Mouse (Mus musculus): ENCODE results near the gene Pde8b.

Gene Pde8b

DNA sequence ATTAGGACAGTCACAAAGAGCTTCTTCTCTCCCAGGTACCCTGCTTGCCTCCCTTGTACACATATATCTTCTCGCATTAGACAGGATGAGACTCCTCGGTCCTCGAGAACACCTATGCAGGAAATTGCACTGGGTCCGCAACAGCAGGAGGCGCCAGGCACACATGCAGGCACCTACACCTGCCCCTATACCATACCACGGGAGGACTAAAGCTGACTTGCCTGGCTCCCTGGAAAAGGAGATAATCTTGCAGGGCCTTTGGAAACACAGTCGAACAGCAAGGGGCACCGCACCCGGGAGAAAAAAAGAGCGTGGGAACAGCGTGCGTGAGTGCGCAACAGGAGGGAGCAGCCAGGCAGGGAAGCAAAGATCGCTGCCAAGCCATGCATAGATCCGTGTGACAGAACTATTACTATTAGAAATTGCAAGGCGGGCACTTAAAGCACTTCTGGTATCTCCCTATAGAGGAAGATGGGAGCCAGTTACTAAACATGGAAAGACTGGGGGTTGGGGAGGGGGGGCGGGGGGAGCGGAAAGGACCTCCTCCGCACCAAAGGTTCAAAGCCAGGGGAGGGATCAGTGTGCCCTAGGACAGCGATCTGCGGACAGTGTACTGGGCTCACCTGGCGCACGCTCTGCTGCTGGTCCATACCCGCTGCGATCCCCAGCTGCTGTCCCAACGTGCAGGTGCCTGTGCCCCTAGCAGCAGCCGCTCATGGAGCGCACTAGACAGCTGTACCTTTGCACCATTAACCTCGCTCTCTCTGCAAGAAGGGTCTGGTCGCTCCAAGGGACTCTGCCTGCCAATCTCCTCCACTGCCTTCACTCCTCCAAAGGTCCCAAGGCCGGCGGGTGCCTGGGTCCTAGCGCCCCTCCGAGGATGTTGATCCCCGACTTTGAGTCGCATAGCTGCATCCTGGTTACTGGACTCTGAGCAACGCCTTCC, at the start of gene Pde8b:
Gene Pde8b (minus strand): TSS at position 826 of the 946 bp plus-strand sequence.
- peak in 1 of 2 experiments; percentile 7 for DNase-seq

DNA sequence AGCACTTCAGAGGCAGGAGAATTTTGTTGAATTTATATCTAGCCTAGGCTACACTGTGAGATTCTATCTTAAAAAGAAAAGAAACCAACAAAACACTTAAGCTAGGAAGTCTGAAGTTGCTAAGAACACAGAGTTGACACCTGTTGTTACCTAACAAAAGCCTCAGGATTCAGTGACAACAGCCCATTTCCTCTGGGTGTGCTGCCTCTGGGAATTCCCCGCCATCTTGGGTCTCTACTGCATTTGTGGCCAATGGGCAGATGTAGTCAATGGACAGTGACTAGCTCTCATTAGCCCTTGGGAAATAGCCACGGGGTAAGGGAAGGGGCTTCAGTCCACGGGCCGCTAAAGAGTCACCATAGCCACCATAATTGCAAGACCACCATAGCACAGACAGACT, 41.8 kb upstream of the Pde8b start:
- DNase-seq = no peak

DNA sequence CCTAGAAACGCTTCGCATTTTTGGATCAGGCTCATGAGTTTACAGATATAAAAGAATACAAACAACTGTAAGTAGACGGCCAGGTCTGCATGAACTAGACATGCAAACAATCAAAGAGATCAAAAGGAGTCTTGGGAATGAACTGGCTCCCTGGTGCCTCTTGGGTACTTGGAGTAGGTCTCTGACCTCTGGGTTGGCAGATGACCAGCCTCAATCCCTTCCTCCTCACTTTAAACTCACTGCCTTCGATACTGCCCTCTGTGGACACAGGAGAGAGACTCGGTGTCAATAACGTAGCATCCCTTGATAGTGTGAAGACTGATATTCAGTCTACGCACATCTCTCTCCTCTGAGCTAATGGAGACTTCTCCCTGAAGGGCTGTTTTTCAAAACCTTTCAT, 37.9 kb upstream of the Pde8b start:
- DNase-seq = no peak

DNA sequence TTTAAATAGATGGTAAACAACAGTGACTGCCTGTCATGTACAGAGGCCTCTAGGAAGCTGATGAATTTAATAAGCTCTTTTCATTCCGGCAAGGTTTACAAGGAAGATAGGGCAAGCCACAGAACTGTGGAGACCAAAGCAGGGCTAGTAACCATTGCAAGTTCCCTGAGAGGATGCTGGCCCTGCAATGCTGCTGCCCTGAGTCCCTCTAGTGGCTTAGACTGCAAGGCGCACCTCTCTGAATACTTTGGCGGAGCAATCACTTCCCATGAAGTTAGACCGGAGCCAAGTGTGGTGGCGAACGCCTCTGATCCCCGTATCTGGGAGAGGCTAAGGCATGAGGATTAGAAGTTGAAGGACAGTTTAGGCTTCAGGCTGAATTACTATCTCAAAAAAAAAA, 36.9 kb upstream of the Pde8b start:
- peak in 1 of 2 experiments; percentile 16 for DNase-seq

DNA sequence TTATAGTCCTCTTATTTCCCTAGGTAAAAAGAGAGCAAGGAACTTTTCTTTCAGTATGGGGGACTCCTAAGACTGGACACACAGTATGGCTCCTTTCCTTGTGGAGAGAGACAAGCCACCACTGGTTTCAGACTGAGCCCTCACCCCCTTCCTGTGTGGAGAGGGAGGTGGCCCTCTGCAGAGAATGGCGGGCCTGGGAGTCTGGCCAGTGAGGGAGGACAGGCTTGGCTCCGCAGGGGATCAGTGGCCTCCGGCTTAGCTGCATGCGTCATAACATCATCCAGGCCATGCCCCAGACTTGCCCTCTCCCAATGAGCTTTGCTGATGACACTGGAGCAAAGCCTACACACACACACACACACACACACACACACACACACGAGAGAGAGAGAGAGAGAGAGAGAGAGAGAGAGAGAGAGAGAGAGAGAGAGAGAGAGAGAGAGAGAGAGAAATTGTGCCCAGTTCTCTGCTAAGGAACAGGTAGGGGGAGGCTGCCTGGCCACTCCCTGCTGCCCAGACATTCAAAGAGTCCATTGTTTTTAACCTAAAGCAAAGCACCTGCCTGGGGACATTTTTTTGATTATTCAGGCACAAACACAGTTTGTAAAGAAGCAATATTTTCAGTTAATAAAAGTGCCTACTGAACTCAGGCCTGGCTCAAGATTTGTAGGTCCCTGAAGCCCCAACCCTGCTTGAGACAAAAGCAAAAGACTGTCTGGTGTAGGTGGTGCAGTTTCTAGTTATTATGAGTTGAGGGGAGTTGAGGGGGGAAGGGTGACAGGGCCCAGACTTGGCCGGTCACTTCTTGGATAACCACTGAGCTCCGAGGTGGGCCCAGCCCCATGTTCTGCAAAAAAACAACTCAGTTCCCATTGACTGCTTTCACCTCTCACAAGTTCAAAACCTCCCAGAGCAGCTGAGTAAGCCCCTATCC, 31.9 kb upstream of the Pde8b start:
- DNase-seq = no peak

DNA sequence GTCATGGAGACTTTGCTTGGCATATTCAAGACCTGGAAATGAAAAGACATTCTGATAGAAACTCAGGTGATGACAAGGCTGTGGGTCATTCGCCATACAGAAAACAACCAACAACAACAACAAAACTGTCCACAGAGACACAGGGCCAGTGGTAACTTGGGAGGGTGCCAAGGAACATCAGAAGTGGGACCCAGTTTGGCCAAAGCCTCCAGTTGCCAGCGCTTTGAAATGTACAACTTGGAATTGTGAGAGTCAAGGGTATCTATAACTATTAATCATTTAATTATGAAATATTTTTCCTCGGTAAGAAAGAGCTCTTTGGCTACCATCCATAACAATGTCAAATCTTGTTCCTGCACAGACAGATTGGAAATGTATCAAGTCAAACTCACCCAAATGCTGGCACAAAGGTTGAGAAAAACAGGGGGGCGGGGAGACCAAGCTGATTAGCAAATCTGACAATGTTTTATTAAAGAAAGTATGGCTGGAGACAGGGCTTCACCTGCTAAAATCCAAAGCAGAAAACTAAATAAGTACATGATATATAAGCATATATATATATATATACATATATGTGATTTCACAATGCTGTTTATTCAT, 28.4 kb upstream of the Pde8b start:
- no peak for DNase-seq

DNA sequence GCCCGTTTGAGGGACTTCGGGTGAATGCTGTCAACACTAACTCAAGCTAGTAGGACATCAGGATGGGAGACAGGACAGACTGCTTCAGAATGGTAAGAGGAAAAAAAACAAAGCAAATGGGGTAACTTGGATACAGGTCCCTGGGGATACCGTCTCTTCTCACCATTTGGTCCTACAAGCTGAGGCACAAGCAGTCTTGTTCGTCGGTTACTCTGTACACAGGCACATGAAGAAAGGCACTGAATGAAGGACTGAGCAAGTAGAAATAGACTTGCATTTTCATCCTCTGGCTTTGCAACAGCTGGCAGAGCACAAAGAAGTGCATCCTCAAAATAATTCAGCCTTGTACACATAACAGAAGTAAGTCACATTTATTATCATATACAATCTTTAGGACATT, 14.6 kb upstream of the Pde8b start:
- DNase-seq = no peak

DNA sequence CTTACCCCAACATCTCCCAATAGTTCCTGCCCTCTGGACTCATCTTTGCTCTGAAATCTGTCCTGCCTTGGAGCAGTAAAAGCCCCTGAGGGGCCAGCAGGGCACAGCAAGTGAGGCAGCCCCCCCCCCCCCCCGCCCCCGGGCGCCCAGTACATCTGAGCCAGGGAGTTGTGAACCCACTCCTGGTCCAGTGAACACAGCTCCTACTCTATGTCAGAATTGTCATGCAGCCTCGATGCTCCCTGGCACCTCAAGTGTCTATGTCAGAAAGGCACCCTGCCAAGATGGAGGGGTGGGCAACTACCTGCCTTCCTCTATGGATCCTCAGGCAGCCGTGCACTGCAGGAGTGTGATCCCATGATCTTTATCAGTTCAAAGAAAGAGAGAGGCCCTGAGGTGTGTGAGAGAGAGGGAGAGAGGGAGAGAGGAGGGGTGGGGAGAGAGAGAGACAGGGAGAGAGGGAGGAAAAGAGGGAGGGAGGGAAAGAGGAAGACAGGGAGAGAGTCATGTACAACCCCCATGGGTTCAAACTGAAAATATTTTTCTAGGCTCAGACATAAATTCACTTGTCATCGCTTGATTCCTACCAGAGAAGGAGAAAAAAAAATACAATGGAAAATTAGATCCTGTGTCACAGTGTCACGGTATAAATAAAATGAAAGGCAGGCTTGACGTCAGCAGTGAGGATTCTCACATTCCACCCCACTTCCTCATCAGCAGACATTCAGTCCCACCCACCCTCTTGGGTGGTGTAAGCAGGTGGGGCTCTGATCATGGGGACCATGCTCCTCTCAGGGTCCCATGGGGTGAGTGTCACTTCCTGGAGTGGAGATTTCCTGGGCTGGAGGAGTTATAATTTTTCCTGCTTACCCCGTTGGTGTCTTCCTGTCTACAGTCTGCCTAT, 11.0 kb upstream of the Pde8b start:
- no peak for DNase-seq

DNA sequence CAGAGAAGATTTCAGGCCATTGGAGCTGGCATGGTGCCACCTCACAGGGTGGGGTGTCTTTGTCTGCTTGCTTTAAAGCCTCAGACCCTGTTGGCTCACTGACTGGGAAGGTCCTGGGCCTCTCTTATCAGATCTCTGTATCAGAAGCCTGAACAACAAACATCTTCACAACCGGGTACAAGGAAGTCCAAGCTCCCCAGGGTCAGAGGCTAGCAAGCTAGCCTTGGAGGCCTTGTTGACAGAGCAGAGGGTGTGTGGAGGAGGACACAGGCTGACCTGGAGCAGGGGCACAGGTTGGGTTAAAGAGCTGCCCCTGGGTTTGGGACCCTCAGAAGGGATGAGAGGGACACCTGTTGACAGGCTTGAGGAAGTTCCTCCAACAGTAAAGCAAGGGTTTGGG, 10.3 kb upstream of the Pde8b start:
- no peak for DNase-seq

DNA sequence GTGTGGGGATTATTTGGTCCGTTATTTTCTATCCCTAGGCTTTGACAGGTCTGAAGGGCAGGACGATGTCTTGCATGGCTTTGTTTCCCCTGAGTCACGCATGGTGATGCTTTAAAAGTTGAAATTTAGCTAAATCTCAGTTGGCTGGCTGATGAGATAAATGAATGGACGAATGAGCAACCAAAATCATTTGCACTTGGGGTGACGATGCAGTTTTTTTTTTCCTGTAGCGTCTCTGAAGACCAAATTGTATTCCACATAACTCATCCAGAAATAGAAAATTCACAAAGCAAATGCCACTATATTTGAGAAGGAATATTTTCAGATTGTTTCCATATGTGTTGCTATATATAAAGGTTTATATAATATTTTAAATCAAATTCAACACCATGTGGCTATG, 6.9 kb upstream of the Pde8b start:
- no peak for DNase-seq

DNA sequence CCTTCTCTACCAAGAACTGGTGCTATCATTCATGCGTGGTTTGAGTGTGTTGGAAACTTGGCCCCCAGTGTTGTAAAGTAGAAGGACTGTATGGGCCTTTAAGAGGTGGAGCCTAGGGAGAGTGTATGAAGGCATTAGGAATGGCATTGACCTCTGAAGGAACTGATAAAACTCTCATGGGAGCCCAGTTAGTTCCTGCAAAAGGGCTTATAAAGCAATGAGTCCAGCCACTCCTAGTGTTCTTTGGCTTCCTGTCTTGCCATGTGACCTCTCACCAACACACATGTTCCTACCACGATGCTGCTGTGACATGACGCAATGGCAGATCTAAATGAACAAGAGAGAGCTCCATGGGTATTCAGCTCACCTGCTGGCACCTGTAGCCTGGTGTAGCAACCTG, 4.9 kb upstream of the Pde8b start:
- DNase-seq = no peak

DNA sequence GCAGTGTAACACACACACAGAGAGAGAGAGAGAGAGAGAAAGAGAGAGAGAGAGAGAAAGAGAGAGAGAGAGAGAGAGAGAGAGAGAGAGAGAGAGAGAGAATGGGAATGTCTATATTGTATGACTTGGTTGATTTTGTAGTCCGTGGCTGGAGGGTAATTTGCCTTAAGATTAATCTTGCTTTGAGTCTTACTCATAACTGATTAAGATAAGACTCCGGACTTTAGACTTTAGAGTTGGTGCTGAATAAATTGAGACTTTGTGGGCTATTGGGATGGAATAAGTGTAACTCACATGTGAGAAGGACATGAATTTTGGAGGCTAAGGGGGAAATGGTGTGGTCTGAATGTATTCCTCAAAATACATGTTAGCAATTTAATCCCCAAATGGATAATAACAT, 7.1 kb downstream of the Pde8b start:
- DNase-seq = no peak

DNA sequence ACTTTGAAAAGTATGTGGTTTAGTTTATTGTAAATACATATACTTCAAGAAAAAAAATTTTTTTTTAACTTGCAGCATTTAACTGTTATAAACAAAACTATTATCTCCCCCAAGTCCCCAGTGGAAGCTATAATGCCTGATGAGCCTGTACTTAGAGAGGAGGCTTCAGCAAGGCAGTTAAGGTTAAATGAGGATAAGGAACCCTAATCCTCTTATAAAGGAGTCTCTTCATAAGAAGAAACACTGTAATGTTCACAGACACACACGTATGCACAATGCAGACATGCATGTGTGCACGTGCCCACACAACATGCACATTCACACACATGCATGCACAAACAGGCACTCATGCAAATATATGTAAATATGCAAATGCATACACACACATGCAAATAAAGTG, 12.6 kb downstream of the Pde8b start:
- DNase-seq = no peak

DNA sequence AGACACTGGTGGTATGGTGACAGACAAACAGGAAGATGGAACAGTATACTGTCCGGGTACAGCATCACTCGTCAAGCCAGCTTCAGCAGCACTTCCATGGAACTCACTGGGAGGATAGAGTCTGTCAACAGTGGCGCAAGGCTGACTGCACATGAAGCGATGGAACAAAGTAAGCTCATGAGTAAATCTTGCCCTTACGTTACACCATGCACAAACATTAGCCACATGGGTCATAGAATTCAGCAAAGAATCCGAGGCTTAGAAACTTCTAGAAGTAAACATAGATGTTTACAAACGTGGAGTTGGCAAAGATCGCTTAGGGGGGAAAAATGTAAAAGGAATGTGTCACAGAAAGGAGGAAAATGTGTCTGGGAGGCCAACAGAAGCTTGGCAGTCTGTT, 14.9 kb downstream of the Pde8b start:
- no peak for DNase-seq

DNA sequence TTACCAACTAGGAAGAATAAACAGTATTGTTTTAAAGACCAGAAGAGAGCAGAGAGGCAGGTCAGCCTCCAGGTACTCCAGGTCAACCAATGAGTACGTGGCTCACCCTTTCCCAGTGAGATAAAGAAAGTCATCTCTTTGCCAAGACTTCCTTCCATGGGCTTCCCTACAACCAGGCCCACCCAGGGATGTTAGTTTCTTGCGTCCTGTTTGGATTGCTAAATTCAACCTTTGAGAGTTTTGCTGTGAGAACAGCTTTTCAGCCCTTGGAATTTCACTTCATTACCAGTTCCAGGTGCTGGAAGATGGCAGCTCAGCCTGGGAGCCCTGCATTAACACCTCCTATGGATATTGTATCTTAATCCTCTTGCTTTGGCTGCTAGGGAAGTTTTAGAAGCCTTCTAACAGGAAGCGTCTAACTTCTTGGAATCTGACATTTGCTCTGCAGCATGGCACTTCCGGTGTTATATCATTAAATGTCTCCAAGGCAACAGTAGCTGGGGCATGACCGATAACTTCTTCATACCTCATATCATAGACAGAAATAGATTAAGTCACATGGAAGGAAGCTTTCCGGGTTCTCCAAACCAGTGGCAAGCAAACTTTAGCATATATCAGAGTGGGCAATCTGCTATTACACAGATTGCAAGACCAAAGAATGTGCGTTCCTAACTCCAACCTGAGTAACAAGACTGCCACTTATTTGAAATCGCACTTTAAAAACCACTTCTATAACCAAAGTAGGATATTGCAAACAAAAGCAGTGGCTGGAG, 18.6 kb downstream of the Pde8b start:
- no peak for DNase-seq

DNA sequence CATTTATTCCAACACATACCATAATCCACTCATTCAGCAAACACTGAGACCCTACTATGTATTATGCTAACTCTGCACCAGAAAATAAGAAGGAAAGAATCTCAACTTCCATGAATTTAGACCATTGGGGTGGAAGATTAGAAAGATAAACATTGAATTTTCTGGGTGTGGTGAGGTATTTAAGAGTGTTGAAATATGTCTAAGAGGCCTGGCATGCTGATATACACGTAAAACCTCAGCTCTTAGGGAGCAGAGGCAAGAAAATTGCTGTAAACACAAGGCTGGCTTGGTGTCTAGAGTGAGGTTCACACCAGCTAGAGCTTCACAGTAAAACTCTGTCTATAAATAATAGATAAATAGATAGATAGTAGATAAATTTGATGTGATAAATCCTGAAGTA, 19.8 kb downstream of the Pde8b start:
- DNase-seq = no peak

DNA sequence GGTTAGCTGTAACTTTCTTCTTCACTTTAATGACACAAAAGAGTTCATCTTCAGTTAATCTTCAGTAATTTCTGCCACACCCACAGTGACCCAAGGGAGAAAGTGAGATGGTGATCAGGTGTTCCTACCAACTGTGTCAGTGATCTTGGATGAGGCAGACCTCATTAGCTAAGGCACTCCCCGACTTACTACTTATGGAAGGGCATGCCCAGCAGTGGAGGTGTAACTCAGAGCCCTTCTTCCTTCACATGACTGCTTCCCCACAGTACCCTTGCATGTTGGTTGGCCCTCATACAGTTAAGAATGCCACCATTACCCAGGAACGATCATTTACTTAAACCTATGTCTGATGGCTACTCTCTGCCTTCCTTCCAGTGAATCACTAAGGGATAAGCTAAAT, 25.6 kb downstream of the Pde8b start:
- no peak for DNase-seq

DNA sequence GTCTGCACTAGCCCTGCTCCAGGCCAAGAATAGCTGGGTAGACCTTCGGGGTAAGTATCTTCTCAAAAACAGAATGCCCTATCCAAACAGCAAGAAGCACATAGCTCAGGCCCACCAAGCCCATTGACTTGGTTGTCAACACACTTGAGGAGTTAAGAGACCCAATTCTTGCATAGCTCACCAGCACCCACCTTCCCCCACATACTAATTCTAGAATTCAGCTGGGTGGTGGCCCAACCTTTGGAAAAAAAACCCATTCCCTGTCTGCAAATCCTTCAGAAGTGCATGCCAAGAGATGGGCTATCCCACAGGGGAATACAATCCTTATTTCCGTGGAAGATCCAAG, 26.7 kb downstream of the Pde8b start:
- DNase-seq = no peak

DNA sequence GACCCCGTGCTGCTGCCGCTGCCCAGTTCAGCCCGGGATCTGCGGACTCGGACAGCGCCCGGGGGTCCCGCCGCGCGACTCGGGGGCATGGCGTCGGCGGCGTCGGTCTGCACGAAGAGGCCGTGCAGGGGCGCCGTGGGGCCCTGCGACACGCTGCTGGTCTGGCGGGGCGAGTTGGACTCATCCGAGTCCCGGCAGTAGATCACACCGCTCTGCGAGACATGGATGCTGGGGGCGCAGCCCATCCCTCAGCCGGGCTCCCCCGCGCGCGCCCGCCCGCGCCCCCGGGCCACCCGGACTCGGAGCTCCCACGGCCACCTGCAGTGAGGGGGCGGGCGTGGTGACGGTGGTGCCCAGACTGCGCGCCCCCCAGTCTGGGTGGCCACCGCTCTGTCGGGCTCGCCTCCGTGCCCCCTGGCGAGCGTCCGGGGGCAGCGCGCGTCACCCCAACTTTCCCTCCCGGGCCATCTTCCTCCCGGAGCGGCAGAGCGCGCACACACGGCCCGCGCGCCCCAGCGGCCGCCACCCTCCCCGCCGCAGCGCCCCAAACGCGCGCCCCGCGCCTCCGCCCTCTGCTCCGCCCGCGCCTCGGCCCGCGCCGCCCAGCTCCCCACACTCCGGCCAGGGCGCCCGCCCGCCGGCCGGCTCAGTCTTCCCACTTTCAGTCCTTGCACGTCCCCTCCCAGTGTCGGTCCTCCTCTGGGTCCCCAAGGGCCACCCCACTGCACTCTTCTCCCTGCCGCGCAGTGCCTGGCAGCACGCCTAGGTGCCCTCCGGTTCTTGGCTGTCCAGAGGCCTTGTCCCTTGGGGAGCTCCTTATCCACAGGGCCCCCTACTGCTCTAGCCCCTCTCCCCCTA, 27.3 kb downstream of the Pde8b start:
- no peak for DNase-seq

DNA sequence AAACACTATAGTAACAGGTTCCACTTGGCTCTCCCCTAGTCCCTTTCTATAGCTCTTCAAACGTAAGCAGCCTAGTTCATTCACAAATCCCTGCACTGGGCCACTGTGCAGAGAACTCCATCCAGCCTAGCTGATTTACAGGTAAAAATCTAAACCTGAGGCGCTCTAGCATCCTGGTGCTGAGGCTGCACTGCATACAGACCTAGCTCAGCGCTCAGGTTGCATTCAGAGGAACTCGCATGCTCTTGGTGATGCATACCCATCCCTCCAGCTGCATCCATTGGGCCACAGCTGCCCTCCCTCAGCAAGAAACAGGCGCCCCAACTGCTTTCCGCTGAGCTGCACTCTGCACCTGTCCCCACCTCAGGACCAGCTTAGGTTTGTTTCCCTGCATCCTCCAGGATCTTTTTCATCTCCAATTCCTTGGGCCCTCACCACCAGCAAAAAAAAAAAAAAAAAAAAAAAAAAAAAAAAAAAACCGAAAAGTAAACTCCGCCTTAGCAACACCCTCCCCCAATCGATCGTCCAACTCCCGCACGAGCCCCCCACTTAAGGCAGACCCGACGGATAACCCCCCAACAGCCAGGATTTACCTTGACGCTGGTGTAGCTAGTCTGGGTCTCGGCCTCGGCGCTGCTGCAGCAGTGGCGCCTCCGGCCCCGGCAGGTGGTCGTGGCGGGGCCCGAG, 28.1 kb downstream of the Pde8b start:
- DNase-seq = no peak
